Mouse (Mus musculus) bone marrow, adult 2 months (tissue): ENCODE measurements around the gene Atp2b4.

Experiments
- CTCF ChIP-seq: fragments of 200-500 bp; IDR thresholded peaks from 2 replicates; pipeline ENCODE4 v1.5.1; 2011; ENCODE audit warnings: low read length, control low read depth; ENCODE audit not compliant: control insufficient read depth, insufficient read depth
- POLR2A ChIP-seq: fragments of 200-500 bp; IDR thresholded peaks from 2 replicates; pipeline ENCODE4 v1.6.1; 2011; ENCODE audit warnings: low read depth, mild to moderate bottlenecking, control low read depth, low read length, borderline replicate concordance; ENCODE audit not compliant: control insufficient read depth

GRCm38 (mm10) chr1:133762946-133763422, 37.9 kb downstream of the Atp2b4 start:
- TF ChIP-seq POLR2A, result no peak
- no peak for TF ChIP-seq CTCF
